Comparison of ENCODE assay signal across 19 mouse cellular contexts in genomic region chr10:75288579-75288978, GRCm38 (mm10). TPM values are rescaled to one million over a fixed set of nuclear protein-coding genes. Genes with fewer than 3 reads are reported as not detected.
DNase-seq lines count a peak whose midpoint lies in the region; ATAC-seq and TF ChIP-seq lines count a peak whose summit lies in the region.
"Had no signal": no experiment of that assay in that cellular context is flagged by ENCODE, and none has a peak within 500 bp of the region (broad histone marks: within the 10 kb centered on the region; RNA-seq: fewer than 3 reads in every experiment).

No protein-coding gene starts in this region.

- peaks cover 0 to 13% of the 10 kb centered on the region in 2 experiments; a peak in 2 of 4 replicates for H3K36me3 ChIP-seq in MEL (ENCODE audit: control insufficient read depth in 1 of 2, insufficient read depth in 2 of 2, low read length in 2 of 2)
- H3K36me3 ChIP-seq in forebrain, embryonic 12.5 days (replicated peaks), result peaks cover 25% of the 10 kb centered on the region

- 95% methylated on average over 7 of the region's 7 CpGs for WGBS in forebrain, embryonic 12.5 days

- no peak for TF ChIP-seq CTCF in MEL (IDR thresholded peaks at IDR 0.05 in 2 of 3, conservative IDR thresholded peaks at IDR 0.05 in 1 of 3; ENCODE audit: control insufficient read depth in 1 of 3, insufficient read depth in 1 of 3, low read depth in 2 of 3, low read length in 3 of 3, poor library complexity in 1 of 3, severe bottlenecking in 1 of 3)

- no peaks in the 10 kb centered on the region for H3K27me3 ChIP-seq in MEL (ENCODE audit: control insufficient read depth in 1 of 2, insufficient read depth in 2 of 2, low read length in 2 of 2)
- no peaks in the 10 kb centered on the region for H3K27me3 ChIP-seq in forebrain, embryonic 12.5 days
- H3K27me3 ChIP-seq: forebrain, embryonic 13.5 days; hindbrain, embryonic 13.5 days; midbrain, embryonic 15.5 days had no signal

- H3K4me2 ChIP-seq in forebrain, embryonic 12.5 days, result no peak overlapping the region
- H3K4me2 ChIP-seq: forebrain, embryonic 13.5 days; hindbrain, embryonic 13.5 days; liver, embryonic 11.5 days; midbrain, embryonic 15.5 days had no signal

- peak; percentile 37 to 55 for DNase-seq in kidney, adult 8-10 months
- no peak for DNase-seq in kidney, postnatal 4 days
- peak; percentile 48 for DNase-seq in MEL (ENCODE audit: low read depth, low spot score)
- DNase-seq in cerebellum, postnatal 10 days, result no peak
- DNase-seq in retina, embryonic 14.5 days (ENCODE audit: low spot score), result no peak
- DNase-seq: cerebellum, adult 9-11 months; heart, postnatal 10 days; layer of hippocampus, postnatal 36 days; left cerebral cortex, postnatal 4 days; lung, adult 2 months; thymus, postnatal 4 days had no signal

- H3K27ac ChIP-seq in MEL (ENCODE audit: control insufficient read depth, low read depth, low read length), result no peak overlapping the region
- no peak overlapping the region for H3K27ac ChIP-seq in forebrain, embryonic 12.5 days
- H3K27ac ChIP-seq: forebrain, embryonic 13.5 days; hindbrain, embryonic 13.5 days; macrophage; midbrain, embryonic 15.5 days had no signal

- TF ChIP-seq POLR2A in MEL (IDR thresholded peaks at IDR 0.05; ENCODE audit: control insufficient read depth in 1 of 2, insufficient read depth in 1 of 2, low read depth in 1 of 2, low read length in 2 of 2, poor library complexity in 1 of 2), result no peak

- H3K9ac ChIP-seq in MEL (ENCODE audit: control insufficient read depth, low read depth, low read length, poor library complexity, severe bottlenecking), result no peak overlapping the region
- no peak overlapping the region for H3K9ac ChIP-seq in forebrain, embryonic 12.5 days
- H3K9ac ChIP-seq: forebrain, embryonic 13.5 days; hindbrain, embryonic 13.5 days; midbrain, embryonic 15.5 days had no signal

- H3K4me3 ChIP-seq in MEL (ENCODE audit: control insufficient read depth in 1 of 2, insufficient read depth in 1 of 2, low read depth in 2 of 2, low read length in 2 of 2), result no peak overlapping the region
- no peak overlapping the region for H3K4me3 ChIP-seq in forebrain, embryonic 12.5 days (replicated peaks)
- H3K4me3 ChIP-seq: forebrain, embryonic 13.5 days; hindbrain, embryonic 13.5 days; midbrain, embryonic 15.5 days had no signal

- H3K79me2 ChIP-seq in MEL (ENCODE audit: control insufficient read depth, insufficient read depth, low read length, poor library complexity), result no peaks in the 10 kb centered on the region

- 0 out of 2 replicates have a peak, but pooled peaks have one; percentile 22 for ATAC-seq in common myeloid progenitor, adult 5-6 weeks (replicated peaks; ENCODE audit: low read depth, poor library complexity, severe bottlenecking)
- ATAC-seq in megakaryocyte progenitor cell, adult 5-6 weeks (replicated peaks; ENCODE audit: poor library complexity), result 0 out of 2 replicates have a peak, but pooled peaks have one; percentile 14
- no peak for ATAC-seq in forebrain, embryonic 12.5 days (ENCODE audit: low FRiP score)
- ATAC-seq: forebrain, embryonic 13.5 days; midbrain, embryonic 15.5 days had no signal

- no peak for TF ChIP-seq EP300 in MEL (IDR thresholded peaks at IDR 0.05; ENCODE audit: low read depth in 1 of 2, low read length in 2 of 2)

- H3K4me1 ChIP-seq in MEL (ENCODE audit: control insufficient read depth in 1 of 2, insufficient read depth in 2 of 2, low read length in 2 of 2), result peaks cover 0 to 8% of the 10 kb centered on the region in 2 experiments; a peak in 3 of 4 replicates
- no peaks in the 10 kb centered on the region for H3K4me1 ChIP-seq in forebrain, embryonic 12.5 days
- H3K4me1 ChIP-seq: forebrain, embryonic 13.5 days; hindbrain, embryonic 13.5 days; midbrain, embryonic 15.5 days had no signal

- H3K9me3 ChIP-seq in MEL (replicated peaks; ENCODE audit: insufficient read depth, low read length), result no peaks in the 10 kb centered on the region
- H3K9me3 ChIP-seq in forebrain, embryonic 12.5 days, result no peaks in the 10 kb centered on the region
- H3K9me3 ChIP-seq: forebrain, embryonic 13.5 days; hindbrain, embryonic 13.5 days; midbrain, embryonic 15.5 days had no signal

- TF ChIP-seq RAD21 in MEL (IDR thresholded peaks at IDR 0.05; ENCODE audit: low read depth, low read length), result no peak

TF ChIP-seq in MEL, 35 proteins besides CTCF, POLR2A, EP300 and RAD21:
- no peak for TF ChIP-seq JUND (IDR thresholded peaks at IDR 0.05; ENCODE audit: low read depth, low read length)
- no peak for TF ChIP-seq KAT2A (conservative IDR thresholded peaks at IDR 0.05; ENCODE audit: low read depth, low read length)
- TF ChIP-seq SIN3A (IDR thresholded peaks at IDR 0.05; ENCODE audit: low read length), result no peak
- TF ChIP-seq NRF1 (IDR thresholded peaks at IDR 0.05; ENCODE audit: insufficient read depth, low read depth, low read length, poor library complexity, severe bottlenecking), result peak; percentile 54; the same call in 1 of the 2 replicates
- peak; percentile 70 for TF ChIP-seq USF1 (IDR thresholded peaks at IDR 0.05; ENCODE audit: low read depth, low read length)
- TF ChIP-seq ZNF384 (IDR thresholded peaks at IDR 0.05; ENCODE audit: low read depth, low read length), result no peak
- no peak for TF ChIP-seq MYB (IDR thresholded peaks at IDR 0.05; ENCODE audit: low read depth, low read length)
TF ChIP-seq in MEL: peak in this region for 2.

RNA-seq across cellular contexts. Expression of gene Adora2a, which starts 28.1 kb away (rescaled TPM):
- total RNA-seq in MEL (2012; rRNA removed), result not detected in 2 replicates
- under 1 TPM in 1 of 2 experiments, not detected in 1; 0.04 TPM for polyA plus RNA-seq in MEL (2012; ENCODE audit: insufficient read depth in 1 of 2, insufficient read length in 2 of 2, low read depth in 1 of 2, low replicate concordance in 2 of 2, missing spikeins in 1 of 2)
- total RNA-seq in common myeloid progenitor, adult 5-6 weeks (2017), result 4.4 and 6.2 TPM in 2 replicates
- total RNA-seq in megakaryocyte progenitor cell, adult 5-6 weeks (2015), result 0.91 and 0.93 TPM in 2 replicates
- total RNA-seq in megakaryocyte progenitor cell, adult 5-6 weeks (2017), result 0.54 and 0.88 TPM in 2 replicates
- polyA plus RNA-seq in forebrain, embryonic 12.5 days (2016; fragmentation: Nextera tagmentation; extraction: Ambion mirVana), result 3.2 and 3.6 TPM in 2 replicates

Comparison
In these comparisons a context has a peak if more than half of its experiments do, and no peak if none do; other contexts are left out.
1. DNase-seq: peak in kidney, adult 8-10 months (2 of 2) and MEL (single experiment); none in kidney, postnatal 4 days (0 of 2), cerebellum, postnatal 10 days (0 of 2) and retina, embryonic 14.5 days (single experiment).